Mouse (Mus musculus): Measurements from ENCODE around the gene Lrriq3.

Lrriq3 gene

DNA sequence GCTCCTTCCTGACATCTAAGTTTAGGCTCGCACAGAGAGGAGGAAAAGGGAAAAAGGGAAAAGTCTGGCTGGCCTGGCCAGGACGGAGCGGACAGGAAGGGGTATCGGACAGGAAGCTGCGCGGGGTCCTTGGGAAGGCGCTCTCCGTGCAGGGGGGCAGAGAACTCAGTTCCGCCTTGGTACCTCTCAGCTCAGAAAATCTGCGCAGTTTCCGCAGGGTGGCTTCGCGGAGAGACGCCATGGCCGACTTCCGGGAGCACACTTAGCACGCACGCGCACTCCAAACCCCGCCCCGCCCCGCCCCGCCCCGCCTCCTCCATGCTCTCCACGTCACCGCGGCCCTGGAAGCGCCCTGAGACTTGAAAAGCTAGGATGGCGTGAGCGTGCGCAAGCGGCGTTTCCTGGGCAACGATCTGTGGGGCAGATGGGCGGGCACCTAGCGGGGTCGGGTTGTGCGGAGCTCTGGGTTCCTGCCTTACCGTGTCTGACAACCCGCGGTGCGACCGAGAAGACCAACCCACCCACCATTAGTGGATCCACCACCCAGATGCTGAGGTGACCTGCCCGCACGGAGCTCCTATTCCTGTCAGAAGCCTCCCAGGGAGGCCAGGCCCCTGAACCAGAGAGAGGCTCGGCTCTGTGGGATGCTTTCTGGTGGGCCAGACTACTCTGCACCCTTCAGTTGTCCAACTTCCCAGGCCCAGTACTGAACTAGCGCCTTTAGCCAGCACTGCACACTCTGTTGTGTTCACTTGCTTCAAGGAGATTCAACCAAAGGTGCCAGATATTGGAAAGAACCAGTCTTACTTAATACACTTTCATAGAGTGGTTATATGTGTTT lies at the start of gene Lrriq3, which contains the start of gene Fpgt:
Gene Lrriq3, plus strand, starts transcription at position 319 of the 841 bp plus-strand sequence.
Gene Fpgt, minus strand, starts transcription at position 288 of the 841 bp plus-strand sequence.
- peak; percentile 68 to 75 for DNase-seq (ENCODE audit: low spot score in 2 of 2)

DNA sequence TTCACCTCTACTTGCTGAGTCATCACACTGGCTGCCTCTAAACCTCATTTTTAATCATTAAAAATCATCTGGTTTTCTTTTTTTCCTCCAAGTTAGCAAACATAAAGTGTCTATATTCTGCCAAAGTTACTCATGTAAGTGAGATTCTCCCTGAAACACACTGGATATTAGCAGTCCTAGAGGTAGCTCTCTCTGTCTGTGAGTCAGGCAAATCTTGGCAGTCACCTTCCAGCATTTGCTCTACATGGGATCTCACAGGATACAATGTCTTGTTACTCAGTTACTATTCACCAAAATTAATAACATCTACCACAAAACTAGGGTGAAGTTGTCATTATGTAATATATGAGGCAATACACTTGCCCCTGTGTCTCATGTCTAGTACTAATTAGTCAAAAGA lies 41.2 kb upstream of the Lrriq3 start:
- DNase-seq (ENCODE audit: low spot score in 2 of 2), result no peak

- DNase-seq (ENCODE audit: low spot score in 2 of 2), result no peak
These were observed 40.0 kb upstream of the Lrriq3 start for GRCm38 (mm10) chr3:155053189-155053588.

GRCm38 (mm10) chr3:155055231-155055916 lies 37.9 kb upstream of the Lrriq3 start, which contains the start of gene Tnni3k:
Tnni3k (minus strand) TSS chr3:155055407.
- no peak for DNase-seq (ENCODE audit: low spot score in 2 of 2)

- no peak for DNase-seq (ENCODE audit: low spot score in 2 of 2)
These were observed 36.6 kb upstream of the Lrriq3 start for GRCm38 (mm10) chr3:155056606-155057005.

GRCm38 (mm10) chr3:155057566-155057965 lies 35.7 kb upstream of the Lrriq3 start:
- no peak for DNase-seq (ENCODE audit: low spot score in 2 of 2)

- DNase-seq (ENCODE audit: low spot score in 2 of 2), result no peak
These were observed 34.3 kb upstream of the Lrriq3 start for GRCm38 (mm10) chr3:155058800-155059448.

- no peak for DNase-seq (ENCODE audit: low spot score in 2 of 2)
These were observed 33.8 kb upstream of the Lrriq3 start for GRCm38 (mm10) chr3:155059449-155059822.

- no peak for DNase-seq (ENCODE audit: low spot score in 2 of 2)
These were observed 15.3 kb upstream of the Lrriq3 start for GRCm38 (mm10) chr3:155077908-155078307.

DNA sequence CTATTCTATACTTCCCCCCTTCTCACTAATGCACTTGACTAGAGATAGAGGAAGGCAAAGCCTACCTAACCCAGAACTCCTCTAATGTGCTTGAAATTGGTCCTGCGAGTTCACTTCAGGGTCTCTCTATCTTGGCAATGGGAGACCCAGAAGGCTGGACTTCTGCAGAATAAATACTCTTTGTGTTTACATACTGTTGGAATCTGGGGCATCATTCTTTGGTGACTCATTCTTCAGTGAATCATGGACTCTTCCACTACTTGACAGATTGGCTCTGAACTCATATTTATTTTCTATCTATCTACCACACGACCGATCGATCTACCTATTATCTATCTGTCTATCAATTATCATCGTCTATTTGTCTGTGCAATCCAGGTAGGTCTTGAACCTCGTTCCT lies 1.2 kb upstream of the Lrriq3 start:
- no peak for DNase-seq (ENCODE audit: low spot score in 2 of 2)

- no peak for DNase-seq (ENCODE audit: low spot score in 2 of 2)
These were observed 6.0 kb downstream of the Lrriq3 start for GRCm38 (mm10) chr3:155099266-155099665.

- no peak for DNase-seq (ENCODE audit: low spot score in 2 of 2)
These were observed 12.7 kb downstream of the Lrriq3 start for GRCm38 (mm10) chr3:155105957-155106356.

GRCm38 (mm10) chr3:155137737-155138136 lies 44.5 kb downstream of the Lrriq3 start:
- DNase-seq (ENCODE audit: low spot score in 2 of 2), result no peak

GRCm38 (mm10) chr3:155141047-155141446 lies 47.8 kb downstream of the Lrriq3 start:
- no peak for DNase-seq (ENCODE audit: low spot score in 2 of 2)

DNA sequence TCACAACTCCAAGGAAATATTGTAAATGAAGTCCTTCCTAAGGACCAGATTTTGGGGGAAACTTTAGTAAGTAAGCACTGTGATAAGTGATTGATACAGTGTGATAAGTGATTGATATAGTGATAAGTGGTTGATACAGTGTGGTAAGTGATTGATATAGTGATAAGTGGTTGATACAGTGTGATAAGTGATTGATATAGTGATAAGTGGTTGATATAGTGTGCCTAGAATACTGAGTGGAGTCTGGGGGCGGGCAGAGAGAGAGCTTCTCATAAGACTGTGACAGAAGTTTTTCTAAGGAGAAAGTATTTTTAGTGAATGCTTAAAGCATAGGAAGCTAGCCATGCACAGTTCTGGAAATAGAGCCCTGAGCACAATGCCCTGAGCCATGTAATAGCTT lies 51.1 kb downstream of the Lrriq3 start:
- DNase-seq (ENCODE audit: low spot score in 2 of 2), result no peak

- DNase-seq (ENCODE audit: low spot score in 2 of 2), result no peak
These were observed 68.6 kb downstream of the Lrriq3 start for GRCm38 (mm10) chr3:155161842-155162241.

DNA sequence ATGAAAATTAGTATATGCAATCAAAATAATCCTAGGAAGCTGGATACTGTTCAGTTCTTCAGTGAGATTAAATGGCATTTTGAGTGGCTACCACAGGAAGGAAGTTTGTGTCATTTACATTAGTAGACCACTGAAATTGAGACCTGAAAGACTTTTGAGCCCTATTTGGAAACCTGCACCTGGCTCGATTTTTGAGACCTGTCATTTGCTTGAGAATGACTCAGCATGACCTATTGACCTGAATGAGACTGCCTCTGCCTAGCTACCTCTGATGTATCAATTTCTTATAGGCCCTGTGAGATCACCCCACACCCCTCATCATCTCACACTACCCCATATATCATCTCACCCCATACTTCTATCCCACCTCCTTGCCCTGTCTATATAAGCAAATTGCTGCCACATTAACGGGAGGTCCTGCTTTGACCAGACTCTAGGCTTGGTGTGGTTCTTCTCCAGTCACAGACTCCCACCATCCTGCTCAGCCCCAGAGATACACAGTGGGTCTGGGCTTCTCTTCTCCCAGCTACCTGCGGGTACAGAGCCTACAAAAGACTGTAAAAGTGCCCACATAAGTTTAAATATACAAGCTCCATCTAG lies 87.2 kb downstream of the Lrriq3 start:
- DNase-seq (ENCODE audit: low spot score in 2 of 2), result no peak

DNA sequence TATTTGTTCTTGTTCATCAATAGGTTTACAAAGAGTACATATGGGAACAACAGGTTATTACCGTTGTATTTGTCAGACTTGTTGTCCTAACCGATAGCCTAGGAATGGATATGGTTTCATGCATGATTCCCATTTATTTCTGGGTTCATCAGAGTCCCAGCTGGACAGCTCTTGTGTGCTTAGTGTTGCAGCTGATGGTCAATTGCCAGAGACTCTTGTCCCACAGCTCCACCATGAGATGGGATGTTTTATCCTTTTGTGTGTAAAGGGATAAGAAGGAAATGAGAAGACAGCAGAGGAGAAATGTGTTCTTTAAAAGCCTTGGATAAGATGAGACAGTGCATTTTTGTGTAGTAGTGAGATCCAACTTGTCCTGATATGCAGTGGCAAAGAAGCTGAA lies 93.2 kb downstream of the Lrriq3 start:
- no peak for DNase-seq (ENCODE audit: low spot score in 2 of 2)

DNA sequence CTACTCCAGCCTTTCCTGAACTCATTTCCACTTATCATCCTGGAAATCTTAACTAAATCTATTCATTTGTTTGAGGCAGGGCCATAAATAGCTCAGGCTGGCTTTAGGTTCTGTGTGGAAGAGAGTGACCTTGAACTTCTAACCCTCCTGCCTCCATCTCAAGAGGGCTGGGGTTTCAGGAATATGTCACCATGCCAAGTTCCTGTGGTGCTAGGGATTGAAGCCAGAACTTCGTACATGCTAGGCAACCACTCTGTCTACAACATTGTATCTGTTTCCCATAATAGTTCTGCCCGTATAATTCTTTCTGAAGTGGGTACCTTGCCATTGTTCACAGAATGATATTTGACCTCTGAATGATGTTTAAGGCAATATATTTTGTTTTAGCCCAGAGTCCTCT lies 95.6 kb downstream of the Lrriq3 start:
- DNase-seq (ENCODE audit: low spot score in 2 of 2), result no peak

GRCm38 (mm10) chr3:155234919-155235318 lies 141.7 kb downstream of the Lrriq3 start:
- no peak for DNase-seq (ENCODE audit: low spot score in 2 of 2)

GRCm38 (mm10) chr3:155235502-155235901 lies 142.3 kb downstream of the Lrriq3 start:
- no peak for DNase-seq (ENCODE audit: low spot score in 2 of 2)

All from spleen, postnatal 36 days (tissue).